Mouse (Mus musculus): Measurements from ENCODE around the gene Gm29106. TPM values are rescaled to one million over a fixed set of nuclear protein-coding genes. Genes with fewer than 3 reads are reported as not detected.
"Not testable (repeated sequence)": the region's sequence is repeated elsewhere in the genome, so short reads cannot be mapped to it uniquely, and the experiment has no call there.

The Gm29106 gene
- polyA plus RNA-seq (2015; fragmentation: Nextera tagmentation; extraction: Ambion mirVana) = 0.12 and 0.13 TPM in 2 replicates

DNA sequence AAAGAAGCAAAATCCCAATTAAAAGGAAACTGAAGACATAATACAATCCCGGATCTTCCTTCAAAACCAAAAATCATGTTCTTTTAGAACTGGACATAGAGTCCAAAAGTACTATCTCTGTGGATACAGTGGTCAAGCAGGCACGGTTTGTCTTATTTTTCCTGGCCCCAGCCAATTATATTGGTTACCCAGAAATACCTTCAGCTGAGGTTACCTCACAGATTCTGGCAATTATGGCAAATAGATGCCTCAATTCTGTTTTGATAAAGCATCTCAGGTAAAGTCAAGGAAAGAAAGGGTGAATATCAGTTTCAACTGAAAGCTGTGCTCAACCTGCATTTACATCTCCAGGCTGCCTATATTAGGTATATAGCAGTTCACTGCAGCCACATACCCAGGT, at the start of gene Gm29106:
TSS of gene Gm29106 (plus strand) at position 301 of the 400 bp plus-strand sequence.
- ATAC-seq (ENCODE audit: insufficient number of reproducible peaks, low FRiP score, low TSS enrichment, low read depth); H3K27me3 ChIP-seq; H3K4me2 ChIP-seq (replicated peaks); H3K9ac ChIP-seq; H3K27ac ChIP-seq (replicated peaks); H3K4me1 ChIP-seq; H3K9me3 ChIP-seq (replicated peaks); H3K36me3 ChIP-seq; H3K4me3 ChIP-seq (replicated peaks): not testable (repeated sequence)
- 65% methylated on average over 2 of the region's 2 CpGs for WGBS

DNA sequence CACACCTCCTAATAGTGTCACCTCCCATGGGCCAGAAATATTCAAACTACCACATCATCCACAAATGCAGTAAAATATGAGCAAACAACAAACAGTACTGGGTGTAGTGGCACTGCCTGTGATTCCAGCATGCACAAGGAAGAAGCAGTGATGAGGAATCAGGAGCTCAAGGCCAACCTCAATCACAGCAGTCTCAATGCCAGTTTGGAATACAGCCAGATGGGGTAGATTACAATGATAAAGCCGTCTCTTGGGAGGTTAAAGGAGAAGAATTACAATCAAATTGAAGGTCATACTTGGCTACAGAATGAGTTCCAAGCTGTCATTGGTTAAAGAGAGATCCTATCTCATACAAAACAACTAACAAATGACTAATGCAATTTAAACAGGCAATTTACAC, 52.2 kb downstream of the Gm29106 start:
- H3K9me3 ChIP-seq (replicated peaks) = no peaks in the 10 kb centered on the region
- H3K4me2 ChIP-seq (replicated peaks) = no peak overlapping the region
- H3K27me3 ChIP-seq = no peaks in the 10 kb centered on the region
- H3K27ac ChIP-seq (replicated peaks) = no peak overlapping the region
- no peak overlapping the region for H3K4me3 ChIP-seq (replicated peaks)
- ATAC-seq (ENCODE audit: insufficient number of reproducible peaks, low FRiP score, low TSS enrichment, low read depth) = no peak
- H3K9ac ChIP-seq = no peak overlapping the region
- WGBS = 38% methylated on average over 1 of the region's 1 CpGs
- H3K36me3 ChIP-seq = no peaks in the 10 kb centered on the region
- no peaks in the 10 kb centered on the region for H3K4me1 ChIP-seq

DNA sequence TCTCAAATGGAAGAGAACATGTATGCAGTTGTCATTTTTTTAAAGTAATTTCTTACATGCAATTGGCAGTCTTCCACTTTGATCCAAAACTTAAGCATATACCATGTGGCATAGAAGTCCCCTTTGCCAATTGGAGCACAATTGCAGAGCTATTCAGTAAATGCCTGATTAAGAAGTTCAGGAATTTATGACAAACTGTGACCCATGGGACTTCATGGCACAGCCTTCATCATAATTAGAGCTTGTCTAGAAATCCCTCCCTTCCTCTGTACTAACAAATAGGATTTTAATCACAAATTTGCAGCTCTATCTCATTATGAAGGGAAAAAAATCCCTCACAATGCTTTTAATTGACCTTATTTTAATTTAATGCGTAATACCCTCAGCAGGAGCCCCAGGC, 59.7 kb downstream of the Gm29106 start:
- 69% methylated on average over 1 of the region's 1 CpGs for WGBS
- H3K4me3 ChIP-seq (replicated peaks) = no peak overlapping the region
- no peak overlapping the region for H3K4me2 ChIP-seq (replicated peaks)
- H3K9me3 ChIP-seq (replicated peaks) = no peaks in the 10 kb centered on the region
- H3K9ac ChIP-seq = no peak overlapping the region
- no peak overlapping the region for H3K27ac ChIP-seq (replicated peaks)
- ATAC-seq (ENCODE audit: insufficient number of reproducible peaks, low FRiP score, low TSS enrichment, low read depth) = no peak
- H3K27me3 ChIP-seq = no peaks in the 10 kb centered on the region
- no peaks in the 10 kb centered on the region for H3K4me1 ChIP-seq
- H3K36me3 ChIP-seq = no peaks in the 10 kb centered on the region

Other genes starting within 250 kb of the Gm29106 start
- gene Gm28168, start 248.5 kb upstream of the Gm29106 start, polyA plus RNA-seq (2015; fragmentation: Nextera tagmentation; extraction: Ambion mirVana) = not detected in 2 replicates
- not detected in 2 replicates for gene Gm7145, start 210.6 kb upstream of the Gm29106 start, polyA plus RNA-seq (2015; fragmentation: Nextera tagmentation; extraction: Ambion mirVana)
- gene Tsn, start 135.2 kb downstream of the Gm29106 start, polyA plus RNA-seq (2015; fragmentation: Nextera tagmentation; extraction: Ambion mirVana) = 262 and 268 TPM in 2 replicates
- gene Nifk, start 145.3 kb downstream of the Gm29106 start, polyA plus RNA-seq (2015; fragmentation: Nextera tagmentation; extraction: Ambion mirVana) = 72.1 and 74.6 TPM in 2 replicates
- 48.6 and 51.4 TPM in 2 replicates for gene Clasp1, start 212.5 kb downstream of the Gm29106 start, polyA plus RNA-seq (2015; fragmentation: Nextera tagmentation; extraction: Ambion mirVana)

All from embryonic facial prominence, embryonic 15.5 days (tissue).